Mouse (Mus musculus) bone marrow macrophage, adult 2 months (primary cell): ENCODE measurements around the gene Cltb.

Source experiments
- CTCF ChIP-seq: IDR thresholded peaks from 2 replicates; pipeline ENCODE4 v1.5.1; 2012; ENCODE audit warnings: low read depth, mild to moderate bottlenecking, low read length, moderate library complexity
- POLR2A ChIP-seq: IDR thresholded peaks from 2 replicates; pipeline ENCODE4 v1.6.1; 2012; ENCODE audit warnings: mild to moderate bottlenecking, low read depth, low read length, borderline replicate concordance

DNA sequence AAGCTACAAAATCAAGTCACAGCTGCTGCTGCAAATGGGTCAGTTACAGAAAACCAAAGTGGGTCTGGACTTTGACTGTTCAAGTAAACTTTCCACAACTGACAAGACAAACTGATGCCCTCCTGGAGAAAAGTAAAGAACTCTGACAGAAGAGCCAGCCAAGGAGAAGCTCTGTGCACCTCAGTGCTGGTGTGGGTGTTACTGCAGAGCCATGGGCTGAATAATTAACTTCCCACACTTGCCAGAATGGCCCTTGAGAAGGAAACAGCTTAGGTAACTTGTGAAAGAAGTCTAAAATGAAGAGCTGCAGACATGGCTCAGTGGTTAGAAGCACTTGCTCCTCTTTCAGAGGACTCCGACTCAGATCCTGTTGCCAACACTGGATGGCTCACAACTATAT, 53.5 kb downstream of the Cltb start:
- TF ChIP-seq POLR2A (no peak), CTCF (no peak)
